8 mouse cellular contexts compared by ENCODE assay signal in the genomic region with DNA sequence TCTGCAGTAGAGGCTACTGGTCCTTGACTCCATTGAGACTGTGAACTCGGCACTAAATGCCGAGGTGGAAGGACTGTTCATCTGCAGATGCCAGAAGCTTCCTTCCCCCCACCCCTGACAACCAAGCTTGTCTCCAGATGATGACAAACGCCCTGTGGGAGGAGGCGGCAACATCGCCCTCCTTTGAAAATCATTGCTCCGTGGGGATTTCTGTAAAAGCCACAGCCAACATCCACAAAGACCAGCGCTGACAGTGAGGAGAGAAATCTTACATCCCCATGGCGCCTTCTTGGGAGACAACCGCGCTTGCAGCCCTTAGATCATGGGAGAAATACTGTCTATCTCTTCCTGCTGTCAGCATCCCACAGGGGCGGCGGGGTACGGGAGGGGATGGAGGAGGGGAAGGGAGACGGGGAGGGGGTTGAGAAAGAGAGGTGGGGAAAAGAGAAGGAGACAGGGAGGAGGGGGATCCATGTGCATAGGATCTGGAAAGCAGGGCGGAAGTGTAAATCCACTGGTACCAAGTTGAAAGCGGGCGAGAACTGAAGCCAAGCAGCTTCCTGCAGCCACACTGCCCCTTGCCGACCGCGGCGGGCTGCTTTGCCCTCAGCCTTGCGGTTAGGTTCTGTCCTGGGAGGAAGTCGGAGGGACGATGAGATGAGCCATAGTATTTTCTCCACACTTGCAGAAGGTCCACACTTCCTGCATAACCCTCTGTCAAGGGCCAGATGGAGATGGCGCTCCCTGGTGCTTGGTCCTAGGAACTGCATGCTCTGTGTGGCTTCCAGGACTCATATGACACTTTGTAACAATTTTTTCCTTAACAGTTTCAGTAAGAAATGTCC.
DNase-seq lines count a peak whose midpoint lies in the region; ATAC-seq and TF ChIP-seq lines count a peak whose summit lies in the region.

No protein-coding gene starts in this region.

- H3K27ac ChIP-seq in heart, embryonic 16.5 days (ENCODE audit: low read length), result no peak overlapping the region
- no peak overlapping the region for H3K27ac ChIP-seq in limb, embryonic 14.5 days (replicated peaks; ENCODE audit: low read depth, low read length)
- peak overlapping the region; percentile 59; the same call in 1 of the 2 replicates for H3K27ac ChIP-seq in midbrain, embryonic 15.5 days

- peak overlapping the region; percentile 54 for H3K4me2 ChIP-seq in heart, embryonic 16.5 days (ENCODE audit: low read depth, low read length)
- peak overlapping the region; percentile 44 for H3K4me2 ChIP-seq in limb, embryonic 14.5 days (replicated peaks; ENCODE audit: low read depth, low read length, severe bottlenecking)
- H3K4me2 ChIP-seq in midbrain, embryonic 15.5 days, result peak overlapping the region; percentile 41

- no peaks in the 10 kb centered on the region for H3K4me1 ChIP-seq in heart, embryonic 16.5 days (ENCODE audit: control insufficient read depth, insufficient read depth, low read length)
- H3K4me1 ChIP-seq in limb, embryonic 14.5 days (ENCODE audit: control insufficient read depth, insufficient read depth, low read length), result no peaks in the 10 kb centered on the region; the same call in 1 of the 2 replicates
- H3K4me1 ChIP-seq in midbrain, embryonic 15.5 days, result peaks cover 13% of the 10 kb centered on the region

- WGBS in heart, embryonic 16.5 days, result 7% methylated on average over 25 of the region's 25 CpGs
- WGBS in limb, embryonic 14.5 days, result 18% methylated on average over 25 of the region's 25 CpGs
- 21% methylated on average over 25 of the region's 25 CpGs for WGBS in midbrain, embryonic 15.5 days

- peak overlapping the region; percentile 29 for H3K4me3 ChIP-seq in heart, embryonic 16.5 days (ENCODE audit: low read length)
- H3K4me3 ChIP-seq in limb, embryonic 14.5 days (replicated peaks; ENCODE audit: low read length), result peak overlapping the region; percentile 18
- peak overlapping the region; percentile 20 for H3K4me3 ChIP-seq in midbrain, embryonic 15.5 days

- no peak for TF ChIP-seq POLR2A in limb, embryonic 14.5 days (IDR thresholded peaks at IDR 0.05; ENCODE audit: borderline replicate concordance, extremely low read depth, insufficient read depth, insufficient read length)

- no peaks in the 10 kb centered on the region for H3K9me3 ChIP-seq in heart, embryonic 16.5 days (replicated peaks; ENCODE audit: control insufficient read depth, low read length)
- no peaks in the 10 kb centered on the region for H3K9me3 ChIP-seq in limb, embryonic 14.5 days (ENCODE audit: control insufficient read depth, low read length)
- no peaks in the 10 kb centered on the region for H3K9me3 ChIP-seq in midbrain, embryonic 15.5 days

- DNase-seq in cerebellum, postnatal 10 days, result peak; percentile 69 to 74
- no peak for DNase-seq in cerebellum, adult 18-20 months
- DNase-seq in A20 (ENCODE audit: low read depth, low spot score), result peak; percentile 7
- DNase-seq in embryo, embryonic 11 days, result peak; percentile 60
- peak; percentile 40 for DNase-seq in limb, embryonic 14.5 days (ENCODE audit: low spot score)
- peak; percentile 45 for DNase-seq in thymus, postnatal 25 days

- peaks cover 15% of the 10 kb centered on the region for H3K27me3 ChIP-seq in heart, embryonic 16.5 days (ENCODE audit: control insufficient read depth, insufficient read depth, low read length)
- H3K27me3 ChIP-seq in limb, embryonic 14.5 days (ENCODE audit: control insufficient read depth, insufficient read depth, low read length), result no peaks in the 10 kb centered on the region; the same call in 1 of the 2 replicates
- no peaks in the 10 kb centered on the region for H3K27me3 ChIP-seq in midbrain, embryonic 15.5 days (replicated peaks)

- H3K9ac ChIP-seq in heart, embryonic 16.5 days (ENCODE audit: low read length), result no peak overlapping the region
- H3K9ac ChIP-seq in limb, embryonic 14.5 days (ENCODE audit: low read depth, low read length, severe bottlenecking), result peak overlapping the region; percentile 35; the same call in 1 of the 2 replicates
- no peak overlapping the region for H3K9ac ChIP-seq in midbrain, embryonic 15.5 days

- ATAC-seq in heart, embryonic 16.5 days (replicated peaks; ENCODE audit: extremely low read depth, insufficient read depth, low FRiP score), result no peak
- ATAC-seq in limb, embryonic 14.5 days (ENCODE audit: low FRiP score, low read depth), result no peak
- 0 out of 2 replicates have a peak, but pooled peaks have one; percentile 45 for ATAC-seq in midbrain, embryonic 15.5 days (replicated peaks)

- no peaks in the 10 kb centered on the region for H3K36me3 ChIP-seq in heart, embryonic 16.5 days (ENCODE audit: control insufficient read depth, insufficient read depth)
- H3K36me3 ChIP-seq in limb, embryonic 14.5 days (ENCODE audit: control insufficient read depth, insufficient read depth, low read length), result no peaks in the 10 kb centered on the region
- H3K36me3 ChIP-seq in midbrain, embryonic 15.5 days (replicated peaks), result no peaks in the 10 kb centered on the region

Comparison
In these comparisons a context has a peak if more than half of its experiments do, and no peak if none do; other contexts are left out.
1. DNase-seq: peak in cerebellum, postnatal 10 days (2 of 2), A20 (single experiment), embryo, embryonic 11 days (single experiment), limb, embryonic 14.5 days (single experiment) and thymus, postnatal 25 days (single experiment); none in cerebellum, adult 18-20 months (0 of 2).
2. Peak in every context shown above with its lines, with median percentiles within 50 percentile points of each other: H3K4me2 ChIP-seq and H3K4me3 ChIP-seq.